Mouse (Mus musculus) testis, adult 2 months (tissue): ENCODE data around the gene Dot1l. TPM values are rescaled to one million over a fixed set of nuclear protein-coding genes. Genes with fewer than 3 reads are reported as not detected.

Experiments
- H3K27ac ChIP-seq: fragments of 200-500 bp; 2 replicates; pipeline ENCODE4 v1.5.1; 2012; ENCODE audit warnings: low read depth, low read length; ENCODE audit not compliant: control insufficient read depth, insufficient read depth
- H3K27me3 ChIP-seq: fragments of 200-500 bp; 2 replicates; pipeline ENCODE4 v1.6.1; 2012; ENCODE audit warnings: mild to moderate bottlenecking, low read length, moderate library complexity; ENCODE audit not compliant: control insufficient read depth, insufficient read depth
- H3K36me3 ChIP-seq: fragments of 200-500 bp; 2 replicates; pipeline ENCODE4 v1.6.1; 2012; ENCODE audit warnings: mild to moderate bottlenecking, low read length; ENCODE audit not compliant: control insufficient read depth, insufficient read depth
- H3K4me1 ChIP-seq: fragments of 200-500 bp; 2 replicates; pipeline ENCODE4 v1.6.1; 2012; ENCODE audit warnings: low read length; ENCODE audit not compliant: control insufficient read depth, insufficient read depth
- H3K4me3 ChIP-seq: fragments of 200-500 bp; 2 replicates; pipeline ENCODE4 v1.5.1; 2012; ENCODE audit warnings: low read depth, mild to moderate bottlenecking, low read length, moderate library complexity, mixed read lengths; ENCODE audit not compliant: control insufficient read depth
- CTCF ChIP-seq: fragments of 200-500 bp; IDR thresholded peaks from 2 replicates; pipeline ENCODE4 v1.5.1; 2012; ENCODE audit warnings: low read depth, mild to moderate bottlenecking, inconsistent platforms, low read length, moderate library complexity; ENCODE audit not compliant: control insufficient read depth, insufficient read depth, insufficient replicate concordance
- POLR2A ChIP-seq: fragments of 200-500 bp; IDR thresholded peaks from 2 replicates; pipeline ENCODE4 v1.6.1; 2012; ENCODE audit warnings: low read depth, mild to moderate bottlenecking, inconsistent platforms, low read length, moderate library complexity; ENCODE audit not compliant: control insufficient read depth
- polyA plus RNA-seq: library from polyadenylated mRNA; depleted of rRNA; stranded (reverse); fragments of >200 nt; gene quantifications from 2 replicates; pipeline ENCODE4 v1.2.3, GENCODE M21; 2012

Dot1l gene
- polyA plus RNA-seq, 1 experiment: 189 TPM

DNA sequence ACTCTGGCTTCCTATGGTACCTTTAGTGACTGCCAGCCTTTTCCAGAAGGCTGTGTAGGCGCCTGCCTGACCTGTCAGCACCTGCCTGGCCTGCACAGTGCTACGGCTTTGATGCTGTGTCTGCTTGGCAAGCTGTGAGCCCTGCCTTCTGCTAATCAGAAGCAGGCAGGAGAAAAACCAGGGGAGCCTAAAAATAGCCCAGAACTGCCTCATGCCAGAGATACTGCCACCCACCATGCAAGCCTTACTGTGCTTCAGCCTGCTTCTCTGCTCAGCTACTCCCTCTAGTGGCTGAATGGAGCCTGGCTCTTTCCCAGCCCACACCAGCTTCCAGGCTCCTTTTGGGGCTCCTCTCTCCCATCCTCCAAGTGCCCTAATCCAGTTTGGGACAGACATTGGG is 19.5 kb downstream of the Dot1l start:
- H3K27me3 ChIP-seq: no peaks in the 10 kb centered on the region
- H3K27ac ChIP-seq: no peak overlapping the region
- H3K36me3 ChIP-seq: peaks cover 8% of the 10 kb centered on the region
- H3K4me1 ChIP-seq: peaks cover 4% of the 10 kb centered on the region; the same call in 1 of the 2 replicates
- peak; percentile 69; the same call in 1 of the 2 replicates for TF ChIP-seq CTCF
- no peak for TF ChIP-seq POLR2A
- no peak overlapping the region for H3K4me3 ChIP-seq

DNA sequence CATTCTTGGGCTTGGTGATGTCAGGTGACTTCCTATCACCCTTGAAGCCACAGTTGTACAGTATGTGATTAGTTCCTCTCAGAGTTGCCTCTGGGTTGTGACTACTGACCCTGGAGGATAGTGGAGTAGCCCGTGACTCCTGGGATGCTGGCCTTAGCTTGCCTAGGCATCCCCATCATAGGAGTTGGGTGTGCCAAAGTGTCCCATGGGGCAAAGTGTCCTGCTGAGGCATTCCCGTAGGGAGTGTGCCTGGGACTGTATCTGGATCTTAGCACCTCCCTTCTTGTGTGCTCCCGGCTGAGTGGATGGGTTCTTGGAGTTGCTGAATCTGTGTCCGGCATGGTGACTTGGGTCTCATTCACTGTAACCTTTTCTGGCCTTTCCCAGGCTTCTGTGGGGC is 20.0 kb downstream of the Dot1l start:
- no peak overlapping the region for H3K27ac ChIP-seq
- H3K4me3 ChIP-seq: no peak overlapping the region
- H3K27me3 ChIP-seq: no peaks in the 10 kb centered on the region
- peaks cover 7% of the 10 kb centered on the region for H3K36me3 ChIP-seq
- TF ChIP-seq CTCF (no peak), POLR2A (no peak)
- peaks cover 4% of the 10 kb centered on the region; the same call in 1 of the 2 replicates for H3K4me1 ChIP-seq

DNA sequence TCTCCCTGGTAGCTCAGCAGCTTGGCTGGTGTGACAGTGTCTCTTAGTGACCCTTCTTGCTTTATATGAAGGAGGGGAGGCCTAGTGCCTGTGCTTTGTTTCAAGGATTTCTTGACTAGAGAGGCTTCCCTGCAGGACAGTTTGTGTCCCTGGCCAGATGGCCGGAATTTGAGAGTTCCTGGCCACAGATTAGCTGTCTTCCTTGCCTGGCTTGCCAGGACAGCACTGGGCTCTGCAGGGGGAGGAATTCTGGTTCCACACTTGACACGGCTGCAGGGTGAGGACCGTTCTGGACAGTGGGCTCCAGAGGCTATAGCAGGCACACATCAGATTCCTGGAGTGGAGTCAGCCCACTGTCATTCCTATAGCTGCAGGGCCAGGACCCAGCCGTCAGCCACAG is 20.7 kb downstream of the Dot1l start:
- H3K4me3 ChIP-seq: no peak overlapping the region
- H3K27me3 ChIP-seq: no peaks in the 10 kb centered on the region
- peaks cover 7% of the 10 kb centered on the region for H3K36me3 ChIP-seq
- H3K27ac ChIP-seq: no peak overlapping the region
- H3K4me1 ChIP-seq: peaks cover 4% of the 10 kb centered on the region; the same call in 1 of the 2 replicates
- no peak for TF ChIP-seq POLR2A
- no peak for TF ChIP-seq CTCF

DNA sequence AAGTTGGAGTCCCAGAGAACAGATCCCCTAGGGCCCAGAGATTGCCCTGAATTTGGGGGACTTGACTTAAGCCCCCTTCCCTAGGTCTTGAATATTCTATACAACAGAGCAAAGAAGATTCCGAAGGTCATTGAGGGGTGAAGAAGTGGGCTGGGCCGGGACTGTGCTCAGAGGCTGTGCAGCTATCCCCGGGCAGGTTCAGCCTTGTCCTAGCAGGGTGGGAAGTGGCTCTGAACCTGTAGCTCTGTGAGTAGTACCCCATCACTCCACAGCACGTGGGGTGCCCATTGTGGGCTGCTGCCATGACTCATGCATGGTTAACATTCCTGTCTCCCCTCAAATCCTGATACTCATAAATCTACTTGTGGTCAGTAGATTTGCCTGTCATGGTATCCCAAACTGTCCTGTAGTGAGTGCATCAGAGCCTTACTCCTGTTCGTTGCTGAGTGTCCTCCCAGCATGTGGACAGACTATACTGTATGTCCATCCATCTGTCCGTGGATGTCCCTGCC is 21.4 kb downstream of the Dot1l start:
- TF ChIP-seq CTCF (no peak), POLR2A (no peak)
- Histone ChIP-seq H3K27ac (no peak overlapping the region), H3K4me3 (no peak overlapping the region), H3K36me3 (peaks cover 5% of the 10 kb centered on the region), H3K27me3 (no peaks in the 10 kb centered on the region), H3K4me1 (peaks cover 4% of the 10 kb centered on the region; the same call in 1 of the 2 replicates)

DNA sequence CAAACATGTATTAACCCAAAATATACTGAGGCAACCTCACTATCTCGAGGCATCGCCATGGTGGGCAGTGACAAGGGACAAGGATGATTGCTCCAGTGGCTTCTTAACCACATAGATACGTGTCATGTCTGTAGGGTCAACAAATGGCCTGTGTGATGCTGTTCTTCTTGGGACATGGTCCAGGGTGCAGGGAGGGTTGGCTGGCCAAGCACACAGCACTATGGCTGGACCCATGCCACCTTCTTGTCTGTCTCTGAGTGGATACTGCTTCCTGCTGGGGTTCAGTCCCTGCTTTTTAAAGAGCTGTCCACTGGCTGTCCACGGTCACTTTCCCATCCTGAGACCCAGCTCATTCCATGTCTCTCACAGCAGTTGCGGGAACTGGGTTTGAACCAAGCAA is 22.1 kb downstream of the Dot1l start:
- H3K4me1 ChIP-seq: peaks cover 4% of the 10 kb centered on the region; the same call in 1 of the 2 replicates
- H3K27me3 ChIP-seq: no peaks in the 10 kb centered on the region
- no peak for TF ChIP-seq CTCF
- no peak for TF ChIP-seq POLR2A
- no peak overlapping the region for H3K4me3 ChIP-seq
- H3K36me3 ChIP-seq: peaks cover 4% of the 10 kb centered on the region
- no peak overlapping the region for H3K27ac ChIP-seq

DNA sequence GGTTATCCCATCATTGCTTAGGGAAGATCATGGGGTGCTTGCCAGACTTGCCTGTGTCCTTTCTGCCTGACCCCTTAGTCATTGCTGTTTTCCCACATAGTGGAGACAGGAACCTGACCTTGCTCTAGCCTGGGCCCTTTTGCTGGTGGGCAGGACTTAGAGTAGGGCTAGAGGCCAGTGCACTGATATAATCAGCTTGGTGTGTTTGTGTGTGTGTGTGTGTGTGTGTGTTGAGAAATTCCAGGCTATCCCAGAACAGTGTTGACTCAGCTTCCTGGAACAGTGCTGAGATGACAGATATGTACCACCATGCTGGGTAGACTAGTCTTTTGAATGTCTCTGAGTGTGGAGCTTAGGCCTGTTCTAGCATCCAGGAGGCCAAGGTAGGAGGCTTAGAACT is 24.6 kb downstream of the Dot1l start:
- no peak overlapping the region for H3K4me3 ChIP-seq
- H3K27me3 ChIP-seq: no peaks in the 10 kb centered on the region
- H3K4me1 ChIP-seq: no peaks in the 10 kb centered on the region
- TF ChIP-seq CTCF (no peak), POLR2A (no peak)
- H3K27ac ChIP-seq: no peak overlapping the region
- H3K36me3 ChIP-seq: no peaks in the 10 kb centered on the region; the same call in none of the 2 replicates

DNA sequence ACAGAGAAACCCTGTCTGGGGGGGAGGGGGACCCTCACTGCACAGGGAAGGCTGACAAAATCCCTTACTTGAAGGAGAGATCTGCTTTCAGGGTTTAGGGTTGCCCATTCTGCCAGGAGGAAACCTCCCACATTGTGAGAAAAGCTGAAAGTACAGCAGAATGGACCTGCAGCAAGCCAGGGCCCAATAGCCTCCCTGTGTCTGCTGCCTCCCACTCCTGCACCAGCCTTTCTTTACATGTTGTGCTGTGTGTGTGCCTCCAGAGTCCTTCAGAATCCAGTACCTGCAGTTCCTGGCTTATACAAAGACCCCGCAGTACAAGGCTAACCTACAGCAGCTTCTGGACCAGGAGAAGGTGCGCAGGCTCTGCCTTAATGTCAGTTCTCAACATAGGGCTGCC is 29.3 kb downstream of the Dot1l start:
- H3K36me3 ChIP-seq: no peaks in the 10 kb centered on the region; the same call in none of the 2 replicates
- no peaks in the 10 kb centered on the region for H3K27me3 ChIP-seq
- H3K4me3 ChIP-seq: no peak overlapping the region
- TF ChIP-seq CTCF (no peak), POLR2A (no peak)
- H3K27ac ChIP-seq: no peak overlapping the region
- H3K4me1 ChIP-seq: no peaks in the 10 kb centered on the region
